Mouse (Mus musculus): ENCODE results near the gene Fes.

DNA sequence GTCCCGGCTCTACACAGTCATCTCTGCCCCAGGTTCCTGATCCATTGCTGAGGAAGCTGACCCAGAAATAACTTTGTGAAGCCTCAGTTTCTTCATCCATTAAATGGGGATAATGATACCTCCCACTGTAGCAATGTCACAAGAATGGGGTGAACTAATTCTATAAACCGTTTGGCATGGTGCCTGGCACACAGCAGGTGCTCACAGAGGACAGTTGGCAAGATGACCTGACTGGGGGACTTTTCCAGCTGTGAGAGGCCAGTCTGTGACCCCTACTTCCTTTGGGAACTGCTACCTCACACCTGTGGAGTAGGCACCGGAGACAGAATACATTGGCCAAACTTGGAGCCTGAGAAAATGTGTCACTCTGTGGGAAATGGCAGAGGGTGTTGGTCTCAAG is 30.3 kb upstream of the Fes start:
- TF ChIP-seq CTCF (IDR thresholded peaks at IDR 0.05) (no peak), EP300 (IDR thresholded peaks at IDR 0.05) (no peak)
